Mouse (Mus musculus): Measurements from ENCODE around the gene Tfap2c. TPM values are rescaled to one million over a fixed set of nuclear protein-coding genes. Genes with fewer than 3 reads are reported as not detected.

The Tfap2c gene
- polyA plus RNA-seq, 1 experiment from 2014 or later = 12.5 TPM

DNA sequence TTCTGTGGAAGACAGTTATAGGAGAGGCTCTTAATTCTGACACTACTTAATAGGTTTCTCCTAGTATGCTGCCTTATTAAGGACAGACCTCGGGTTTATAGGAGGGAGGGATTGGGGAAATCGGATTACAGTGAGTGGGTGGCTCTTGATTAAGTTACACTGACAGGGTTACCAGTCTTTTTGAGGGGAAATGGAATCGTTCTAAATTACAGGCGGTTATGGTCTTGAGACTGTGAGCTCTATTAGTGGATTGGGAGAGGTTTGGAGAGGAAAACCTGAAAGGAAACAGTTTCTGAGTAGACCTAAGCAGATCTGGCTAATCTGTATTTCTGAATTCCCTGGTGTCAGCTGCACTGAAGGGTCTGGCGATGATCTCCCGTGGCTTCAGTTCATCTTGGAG, 3.3 kb downstream of the Tfap2c start:
- peaks cover 35% of the 10 kb centered on the region for H3K27me3 ChIP-seq (ENCODE audit: control insufficient read depth, insufficient read depth, low read length)
- no peaks in the 10 kb centered on the region for H3K4me1 ChIP-seq (replicated peaks; ENCODE audit: control insufficient read depth, insufficient read depth)
- no peak overlapping the region for H3K4me2 ChIP-seq (replicated peaks; ENCODE audit: low read depth)
- H3K9me3 ChIP-seq (ENCODE audit: control insufficient read depth, low read length) = no peaks in the 10 kb centered on the region
- WGBS = 11% methylated on average over 6 of the region's 6 CpGs
- H3K27ac ChIP-seq (replicated peaks) = no peak overlapping the region
- ATAC-seq (ENCODE audit: low FRiP score, low TSS enrichment) (no peak), DNase-seq (ENCODE audit: low spot score) (no peak)
- no peak overlapping the region for H3K9ac ChIP-seq (ENCODE audit: low read length)
- no peaks in the 10 kb centered on the region for H3K36me3 ChIP-seq (ENCODE audit: control insufficient read depth, insufficient read depth, low read length)
- no peak overlapping the region for H3K4me3 ChIP-seq (ENCODE audit: low read depth, low read length)
- no peak for TF ChIP-seq EP300 (optimal IDR thresholded peaks at IDR 0.05)
- no peak for TF ChIP-seq CTCF (IDR thresholded peaks at IDR 0.05; ENCODE audit: low read depth)

DNA sequence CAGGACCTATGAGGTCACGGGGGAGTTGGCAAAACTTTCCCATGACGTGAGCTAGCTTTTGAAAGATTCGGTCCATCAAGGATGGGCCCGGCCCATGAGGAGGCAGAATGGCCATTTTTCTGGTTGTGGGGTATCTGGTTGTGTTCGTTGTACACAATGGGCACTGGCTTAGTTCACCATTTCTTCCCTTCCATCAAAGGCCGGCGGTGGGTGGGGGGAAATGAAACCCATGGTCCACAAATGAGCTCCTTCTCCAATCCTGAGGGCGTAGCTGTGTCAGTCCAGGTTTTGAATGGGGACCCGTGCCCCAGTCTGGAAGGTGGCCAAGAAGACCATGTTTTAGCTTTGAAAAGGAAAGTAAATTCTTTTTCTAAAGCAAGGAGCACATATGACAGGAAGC, 4.8 kb downstream of the Tfap2c start:
- no peak for ATAC-seq (ENCODE audit: low FRiP score, low TSS enrichment)
- Histone ChIP-seq H3K4me1 (replicated peaks; ENCODE audit: control insufficient read depth, insufficient read depth) (no peaks in the 10 kb centered on the region), H3K9me3 (ENCODE audit: control insufficient read depth, low read length) (no peaks in the 10 kb centered on the region), H3K36me3 (ENCODE audit: control insufficient read depth, insufficient read depth, low read length) (no peaks in the 10 kb centered on the region), H3K27me3 (ENCODE audit: control insufficient read depth, insufficient read depth, low read length) (peaks cover 29% of the 10 kb centered on the region), H3K4me2 (replicated peaks; ENCODE audit: low read depth) (no peak overlapping the region), H3K4me3 (ENCODE audit: low read depth, low read length) (no peak overlapping the region), H3K9ac (ENCODE audit: low read length) (no peak overlapping the region), H3K27ac (replicated peaks) (no peak overlapping the region)
- TF ChIP-seq EP300 (optimal IDR thresholded peaks at IDR 0.05) = no peak
- TF ChIP-seq CTCF (IDR thresholded peaks at IDR 0.05; ENCODE audit: low read depth) = no peak
- WGBS = 73% methylated on average over 9 of the region's 9 CpGs
- DNase-seq (ENCODE audit: low spot score) = no peak

DNA sequence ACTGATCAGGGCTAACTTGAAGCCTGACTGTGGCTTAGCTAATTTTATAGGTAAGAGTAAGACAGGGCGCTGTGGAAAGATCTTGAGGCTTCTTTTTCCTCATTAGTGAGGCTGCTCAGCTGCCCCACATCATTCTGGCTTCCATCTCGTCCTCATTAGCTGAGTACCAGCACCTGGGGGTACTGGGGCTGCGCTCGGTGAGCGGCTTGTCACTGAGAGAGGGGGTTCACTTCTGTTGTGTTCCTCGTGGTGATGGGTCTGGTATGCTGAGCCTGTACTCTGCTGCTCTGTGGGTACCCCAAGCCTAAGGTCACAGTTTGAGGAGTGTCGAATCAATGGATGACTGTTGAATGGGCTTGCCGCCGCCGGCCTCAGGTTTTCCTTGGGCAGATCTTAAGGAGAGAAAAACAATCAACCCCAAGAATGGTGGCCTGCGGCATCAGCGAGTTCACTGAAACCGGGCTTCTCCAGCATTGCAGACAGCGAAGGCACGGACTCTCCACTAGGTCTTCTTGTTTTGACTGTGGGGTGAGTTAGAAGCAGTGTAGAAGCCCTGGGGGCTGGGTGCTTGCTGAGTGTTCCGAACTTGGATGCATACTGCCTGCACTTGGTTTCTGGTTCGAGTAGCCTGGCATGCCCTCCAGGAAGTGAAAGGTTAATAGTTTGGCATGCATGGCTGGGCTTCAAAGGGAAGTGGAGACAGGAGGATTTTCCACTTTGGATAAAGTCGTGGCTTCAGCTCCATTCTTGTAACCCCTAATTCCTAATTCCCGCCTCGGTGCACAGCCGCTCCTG, 9.5 kb downstream of the Tfap2c start:
- Histone ChIP-seq H3K4me1 (replicated peaks; ENCODE audit: control insufficient read depth, insufficient read depth) (no peaks in the 10 kb centered on the region), H3K27me3 (ENCODE audit: control insufficient read depth, insufficient read depth, low read length) (peaks cover 6% of the 10 kb centered on the region; the same call in 1 of the 2 replicates), H3K9ac (ENCODE audit: low read length) (no peak overlapping the region), H3K4me2 (replicated peaks; ENCODE audit: low read depth) (no peak overlapping the region), H3K4me3 (ENCODE audit: low read depth, low read length) (no peak overlapping the region), H3K36me3 (ENCODE audit: control insufficient read depth, insufficient read depth, low read length) (no peaks in the 10 kb centered on the region), H3K9me3 (ENCODE audit: control insufficient read depth, low read length) (no peaks in the 10 kb centered on the region), H3K27ac (replicated peaks) (no peak overlapping the region)
- ATAC-seq (ENCODE audit: low FRiP score, low TSS enrichment) (no peak), DNase-seq (ENCODE audit: low spot score) (no peak)
- 60% methylated on average over 21 of the region's 21 CpGs for WGBS
- TF ChIP-seq EP300 (optimal IDR thresholded peaks at IDR 0.05) = no peak

DNA sequence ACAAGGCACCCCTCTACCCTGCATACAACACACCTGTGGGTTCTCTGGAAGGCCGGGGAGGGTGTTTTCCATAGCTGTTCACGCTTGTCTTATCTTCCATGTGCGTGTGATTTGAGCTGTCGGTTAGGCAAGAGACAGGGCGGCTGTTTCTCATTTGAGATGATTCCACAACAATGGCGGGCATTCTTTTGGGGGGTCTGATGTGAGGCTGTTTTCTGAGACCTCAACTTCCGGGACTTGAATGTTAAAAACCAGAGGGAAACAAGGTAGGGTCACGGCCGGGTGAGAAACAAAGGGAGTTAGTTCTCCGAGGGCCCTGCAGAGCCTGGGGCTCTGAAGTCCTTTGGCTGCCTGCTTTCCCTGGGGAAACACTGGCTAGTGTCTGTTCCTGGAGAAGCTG, 11.6 kb downstream of the Tfap2c start:
- H3K9me3 ChIP-seq (ENCODE audit: control insufficient read depth, low read length) = no peaks in the 10 kb centered on the region
- ATAC-seq (ENCODE audit: low FRiP score, low TSS enrichment) (no peak), DNase-seq (ENCODE audit: low spot score) (no peak)
- no peaks in the 10 kb centered on the region for H3K36me3 ChIP-seq (ENCODE audit: control insufficient read depth, insufficient read depth, low read length)
- H3K9ac ChIP-seq (ENCODE audit: low read length) = no peak overlapping the region
- no peaks in the 10 kb centered on the region for H3K27me3 ChIP-seq (ENCODE audit: control insufficient read depth, insufficient read depth, low read length)
- TF ChIP-seq EP300 (optimal IDR thresholded peaks at IDR 0.05) = no peak
- no peak for TF ChIP-seq CTCF (IDR thresholded peaks at IDR 0.05; ENCODE audit: low read depth)
- H3K4me3 ChIP-seq (ENCODE audit: low read depth, low read length) = no peak overlapping the region
- WGBS = 43% methylated on average over 10 of the region's 10 CpGs
- H3K4me1 ChIP-seq (replicated peaks; ENCODE audit: control insufficient read depth, insufficient read depth) = no peaks in the 10 kb centered on the region
- H3K4me2 ChIP-seq (replicated peaks; ENCODE audit: low read depth) = no peak overlapping the region
- H3K27ac ChIP-seq (replicated peaks) = no peak overlapping the region

DNA sequence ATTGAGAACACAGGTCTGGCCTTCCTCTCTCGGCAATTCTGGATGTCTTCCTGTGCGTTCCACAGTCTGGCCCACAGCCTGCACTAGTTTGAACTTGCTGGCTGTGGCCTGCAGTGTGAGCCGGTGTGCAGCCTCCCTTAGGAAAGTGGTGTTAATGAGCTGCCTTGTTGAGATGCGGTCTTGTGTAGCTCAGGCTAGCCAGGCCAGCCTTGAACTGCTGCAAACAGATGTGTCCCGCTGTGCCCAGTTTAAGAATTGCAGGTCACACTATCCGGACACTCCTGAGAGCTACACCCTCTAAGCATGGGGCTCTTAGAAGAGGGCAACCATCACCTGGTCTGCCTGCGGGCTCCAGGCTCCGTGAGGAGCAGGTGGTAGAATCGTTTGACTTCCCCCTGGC, 18.4 kb downstream of the Tfap2c start:
- Histone ChIP-seq H3K27ac (replicated peaks) (no peak overlapping the region), H3K36me3 (ENCODE audit: control insufficient read depth, insufficient read depth, low read length) (no peaks in the 10 kb centered on the region), H3K27me3 (ENCODE audit: control insufficient read depth, insufficient read depth, low read length) (no peaks in the 10 kb centered on the region), H3K4me3 (ENCODE audit: low read depth, low read length) (no peak overlapping the region), H3K9ac (ENCODE audit: low read length) (no peak overlapping the region), H3K4me2 (replicated peaks; ENCODE audit: low read depth) (no peak overlapping the region), H3K4me1 (replicated peaks; ENCODE audit: control insufficient read depth, insufficient read depth) (no peaks in the 10 kb centered on the region), H3K9me3 (ENCODE audit: control insufficient read depth, low read length) (no peaks in the 10 kb centered on the region)
- no peak for TF ChIP-seq CTCF (IDR thresholded peaks at IDR 0.05; ENCODE audit: low read depth)
- TF ChIP-seq EP300 (optimal IDR thresholded peaks at IDR 0.05) = no peak
- ATAC-seq (ENCODE audit: low FRiP score, low TSS enrichment) = no peak
- no peak for DNase-seq (ENCODE audit: low spot score)
- 76% methylated on average over 9 of the region's 9 CpGs for WGBS

DNA sequence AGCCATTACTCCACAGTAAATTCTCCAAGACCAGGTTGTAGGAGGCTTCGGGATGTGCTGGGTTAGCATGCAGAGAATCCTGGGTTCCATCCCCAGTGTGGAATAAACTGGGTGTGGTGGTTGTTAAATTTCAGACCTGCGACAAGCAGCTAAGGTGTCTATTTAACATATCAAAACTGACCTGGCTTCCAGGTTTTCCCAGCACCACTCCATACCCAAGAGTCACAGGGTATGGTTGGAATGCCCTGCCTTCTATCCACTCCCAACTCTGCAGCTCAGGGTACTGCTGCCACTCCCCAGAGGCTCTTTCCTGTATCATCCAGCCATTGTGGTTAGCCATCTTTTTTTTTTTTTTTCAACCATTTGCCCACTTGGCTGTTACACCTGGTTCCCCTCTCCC, 19.1 kb downstream of the Tfap2c start:
- H3K9me3 ChIP-seq (ENCODE audit: control insufficient read depth, low read length) = no peaks in the 10 kb centered on the region
- no peak overlapping the region for H3K27ac ChIP-seq (replicated peaks)
- no peaks in the 10 kb centered on the region for H3K4me1 ChIP-seq (replicated peaks; ENCODE audit: control insufficient read depth, insufficient read depth)
- DNase-seq (ENCODE audit: low spot score) = no peak
- no peak overlapping the region for H3K9ac ChIP-seq (ENCODE audit: low read length)
- TF ChIP-seq CTCF (IDR thresholded peaks at IDR 0.05; ENCODE audit: low read depth) = no peak
- TF ChIP-seq EP300 (optimal IDR thresholded peaks at IDR 0.05) = no peak
- H3K36me3 ChIP-seq (ENCODE audit: control insufficient read depth, insufficient read depth, low read length) = no peaks in the 10 kb centered on the region
- H3K4me3 ChIP-seq (ENCODE audit: low read depth, low read length) = no peak overlapping the region
- no peak overlapping the region for H3K4me2 ChIP-seq (replicated peaks; ENCODE audit: low read depth)
- no peak for ATAC-seq (ENCODE audit: low FRiP score, low TSS enrichment)
- no peaks in the 10 kb centered on the region for H3K27me3 ChIP-seq (ENCODE audit: control insufficient read depth, insufficient read depth, low read length)
- WGBS = 88% methylated on average over 2 of the region's 2 CpGs
